Mouse (Mus musculus): ENCODE measurements around the gene Rab10.

The Rab10 gene

GRCm38 (mm10) chr12:3236831-3237681 is 72.7 kb downstream of the Rab10 start:
- DNase-seq (ENCODE audit: extremely low spot score): no peak

- DNase-seq (ENCODE audit: extremely low spot score): no peak
Observed at GRCm38 (mm10) chr12:3236163-3236641, 73.6 kb downstream of the Rab10 start.

GRCm38 (mm10) chr12:3235646-3236161 is 74.1 kb downstream of the Rab10 start:
- no peak for DNase-seq (ENCODE audit: extremely low spot score)

GRCm38 (mm10) chr12:3235124-3235631 is 74.6 kb downstream of the Rab10 start:
- DNase-seq (ENCODE audit: extremely low spot score): peak; percentile 91

GRCm38 (mm10) chr12:3234061-3234460 is 75.7 kb downstream of the Rab10 start:
- no peak for DNase-seq (ENCODE audit: extremely low spot score)

GRCm38 (mm10) chr12:3223352-3223751 is 86.4 kb downstream of the Rab10 start:
- no peak for DNase-seq (ENCODE audit: extremely low spot score)

GRCm38 (mm10) chr12:3210181-3210580 is 99.6 kb downstream of the Rab10 start:
- no peak for DNase-seq (ENCODE audit: extremely low spot score)

- no peak for DNase-seq (ENCODE audit: extremely low spot score)
Observed at GRCm38 (mm10) chr12:3209163-3209562, 100.6 kb downstream of the Rab10 start.

All from embryo, embryonic 9.5 days (tissue).